Mouse (Mus musculus) heart, embryonic 12.5 days (tissue): ENCODE data around the gene Prr5. TPM values are rescaled to one million over a fixed set of nuclear protein-coding genes. Genes with fewer than 3 reads are reported as not detected.

ENCODE experiments used
- ATAC-seq: fragments of 200-750 bp; cut with Nextera tagmentation; 2 replicates; pipeline ENCODE4 v1.8.0; 2017; ENCODE audit warnings: moderate TSS enrichment, moderate library complexity; ENCODE audit not compliant: insufficient number of reproducible peaks, low FRiP score
- H3K27ac ChIP-seq: fragments of 300-500 bp; sonication (generic); 2 replicates; pipeline ENCODE4 v1.5.1; 2016; ENCODE audit warnings: mild to moderate bottlenecking, moderate library complexity; ENCODE audit not compliant: poor library complexity, severe bottlenecking
- H3K27me3 ChIP-seq: fragments of 300-500 bp; sonication (generic); replicated peaks from 2 replicates; pipeline ENCODE4 v1.6.1; 2016; ENCODE audit warnings: mild to moderate bottlenecking, moderate library complexity
- H3K36me3 ChIP-seq: fragments of 300-500 bp; sonication (generic); 2 replicates; pipeline ENCODE4 v1.6.1; 2016; ENCODE audit warnings: mild to moderate bottlenecking, moderate library complexity
- H3K4me1 ChIP-seq: fragments of 300-500 bp; sonication (generic); replicated peaks from 2 replicates; pipeline ENCODE4 v1.6.1; 2016; ENCODE audit warnings: mild to moderate bottlenecking
- H3K4me2 ChIP-seq: fragments of 300-500 bp; sonication (generic); 2 replicates; pipeline ENCODE4 v1.6.1; 2016; ENCODE audit warnings: mild to moderate bottlenecking, moderate library complexity
- H3K4me3 ChIP-seq: fragments of 300-500 bp; sonication (generic); 2 replicates; pipeline ENCODE4 v1.5.1; 2016; ENCODE audit warnings: mild to moderate bottlenecking
- H3K9ac ChIP-seq: fragments of 300-500 bp; sonication (generic); 2 replicates; pipeline ENCODE4 v1.6.1; 2016; ENCODE audit warnings: mild to moderate bottlenecking, moderate library complexity
- H3K9me3 ChIP-seq: fragments of 300-500 bp; sonication (generic); replicated peaks from 2 replicates; pipeline ENCODE4 v1.6.1; 2016; ENCODE audit warnings: mild to moderate bottlenecking, moderate library complexity
- WGBS: fragments of 180-500 bp; shearing (Covaris S2); methylation state at CpG from one replicate; pipeline ENCODE4 v1.1.7; 2016; 5-methylcytosine and 5-hydroxymethylcytosine counted together
- polyA plus RNA-seq: library from polyadenylated mRNA; unstranded; fragments of >200 nt; fragmentation: Nextera tagmentation; extraction: Ambion mirVana; gene quantifications from 2 replicates; pipeline ENCODE4 v1.2.1, GENCODE M21; 2016

Prr5 gene
- polyA plus RNA-seq, 1 experiment from 2014 or later, result 23.1 TPM

DNA sequence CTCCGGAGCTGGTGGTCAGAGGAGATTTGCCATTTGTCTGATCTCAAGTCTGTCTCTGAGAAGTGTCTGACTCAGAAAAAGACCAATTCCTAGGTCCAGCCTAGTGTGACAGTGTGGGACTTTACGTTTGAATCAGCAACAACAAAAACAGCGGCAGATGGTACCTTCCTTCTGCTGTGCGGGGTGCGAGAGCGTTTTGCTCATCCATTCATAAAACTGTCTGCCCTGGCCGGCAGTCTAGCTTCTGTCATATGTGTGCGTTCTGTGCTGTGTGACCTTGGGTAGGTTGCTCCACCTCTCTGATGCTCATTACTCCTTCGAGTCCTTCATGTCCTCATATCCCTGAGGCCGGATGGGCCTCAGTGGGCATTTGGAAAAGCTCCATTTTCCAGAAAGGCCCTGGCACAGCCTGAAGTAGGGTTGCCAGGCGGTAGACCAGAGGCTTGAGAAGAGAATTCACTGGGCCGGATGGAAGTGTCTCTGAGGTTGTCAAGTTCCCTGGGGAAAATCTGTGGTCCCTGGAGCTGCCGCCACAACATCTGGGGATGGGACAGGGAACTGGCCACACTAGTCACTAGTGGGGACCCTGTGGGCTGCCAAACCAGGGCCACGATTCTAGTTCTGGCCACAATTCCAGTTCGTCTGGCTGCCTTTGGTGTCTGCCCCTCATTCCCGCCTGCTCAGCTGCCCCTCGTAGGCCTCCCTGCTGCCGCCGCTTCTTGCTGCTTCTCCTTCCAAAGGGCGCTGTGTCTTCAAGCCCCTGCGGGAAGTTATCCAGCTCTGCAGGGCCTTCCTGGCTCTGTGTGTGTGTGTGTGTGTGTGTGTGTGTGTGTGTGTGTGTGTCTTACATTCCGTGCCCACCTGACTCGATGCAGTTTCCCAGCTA is 594 bp downstream of the Prr5 start:
- no peak for ATAC-seq
- WGBS, result 84% methylated on average over 23 of the region's 23 CpGs
- Histone ChIP-seq H3K4me3 (no peak overlapping the region), H3K36me3 (no peaks in the 10 kb centered on the region), H3K27ac (no peak overlapping the region), H3K9ac (no peak overlapping the region), H3K9me3 (no peaks in the 10 kb centered on the region), H3K4me1 (peaks cover 41% of the 10 kb centered on the region), H3K4me2 (no peak overlapping the region), H3K27me3 (0 out of 2 replicates have a peak, but pooled peaks cover 4% of the 10 kb centered on the region)

DNA sequence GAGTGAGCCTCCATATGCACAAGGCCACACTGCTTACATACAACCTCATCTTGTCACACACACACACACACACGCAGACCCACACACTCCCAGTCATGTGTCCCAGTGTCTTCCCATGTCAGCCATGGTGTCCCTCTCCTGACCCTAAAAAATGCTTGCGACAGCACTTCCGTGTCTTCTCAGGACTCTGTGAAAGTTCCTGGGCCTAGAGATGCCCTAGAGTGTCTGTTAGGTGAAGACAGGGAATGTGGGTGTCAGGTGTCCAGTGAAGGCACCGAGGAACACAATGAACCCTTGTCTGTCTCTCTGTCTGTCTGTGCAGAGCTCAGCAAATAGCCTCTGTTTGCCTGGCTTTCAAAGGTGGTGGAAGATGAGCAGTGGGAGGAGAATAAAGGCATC is 1.2 kb downstream of the Prr5 start:
- Histone ChIP-seq H3K9ac (no peak overlapping the region), H3K4me2 (no peak overlapping the region), H3K36me3 (no peaks in the 10 kb centered on the region), H3K4me1 (peaks cover 37% of the 10 kb centered on the region), H3K27me3 (no peaks in the 10 kb centered on the region), H3K9me3 (no peaks in the 10 kb centered on the region), H3K4me3 (no peak overlapping the region), H3K27ac (no peak overlapping the region)
- 78% methylated on average over 4 of the region's 4 CpGs for WGBS
- no peak for ATAC-seq

DNA sequence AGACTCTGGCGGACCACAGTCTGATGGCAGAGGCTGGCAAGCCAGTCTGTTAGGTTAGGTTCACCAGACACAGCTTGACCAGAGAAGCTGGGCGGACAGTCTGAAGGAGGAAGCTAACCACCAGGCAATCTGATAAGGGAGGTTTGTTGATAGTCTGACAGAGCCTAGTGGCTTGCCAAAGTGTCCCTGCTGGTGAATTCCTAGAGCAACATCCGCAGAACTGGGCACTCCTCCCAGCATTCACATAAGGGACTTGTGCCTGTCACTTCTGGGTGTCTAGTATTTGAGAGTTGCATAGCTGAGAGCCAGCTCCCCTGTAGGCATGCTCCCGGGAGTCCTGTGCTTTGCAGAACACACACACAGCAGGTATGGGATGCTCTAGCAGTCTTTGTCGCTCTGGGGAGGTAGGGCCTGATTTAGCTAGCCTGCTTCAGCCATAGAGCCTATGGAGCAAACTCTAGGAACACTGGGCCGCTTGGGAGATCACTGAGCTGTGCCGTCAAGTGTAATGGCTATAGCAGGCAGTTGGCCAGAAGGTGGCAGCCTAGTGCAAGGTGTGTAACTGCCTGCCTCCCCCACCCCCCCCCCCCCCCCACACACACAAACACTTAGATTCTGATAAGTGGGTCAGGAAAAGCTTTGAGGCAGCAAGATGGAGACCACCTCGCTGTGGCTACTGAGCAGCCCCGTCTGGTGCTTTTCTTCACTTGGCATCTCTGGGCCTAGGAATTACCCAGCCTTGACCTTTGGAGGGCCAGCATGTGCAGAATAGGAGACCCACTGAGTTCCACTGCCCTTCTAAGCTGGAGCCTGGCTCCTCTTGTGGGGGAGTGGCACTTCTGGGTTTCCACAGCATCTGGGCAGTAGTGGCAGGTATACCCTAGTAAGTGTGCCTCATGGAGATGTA is 2.2 kb downstream of the Prr5 start:
- Histone ChIP-seq H3K36me3 (no peaks in the 10 kb centered on the region), H3K9ac (no peak overlapping the region), H3K4me3 (no peak overlapping the region), H3K4me1 (peaks cover 32% of the 10 kb centered on the region), H3K9me3 (no peaks in the 10 kb centered on the region), H3K4me2 (no peak overlapping the region), H3K27ac (no peak overlapping the region), H3K27me3 (no peaks in the 10 kb centered on the region)
- ATAC-seq, result no peak
- 40% methylated on average over 9 of the region's 9 CpGs for WGBS

DNA sequence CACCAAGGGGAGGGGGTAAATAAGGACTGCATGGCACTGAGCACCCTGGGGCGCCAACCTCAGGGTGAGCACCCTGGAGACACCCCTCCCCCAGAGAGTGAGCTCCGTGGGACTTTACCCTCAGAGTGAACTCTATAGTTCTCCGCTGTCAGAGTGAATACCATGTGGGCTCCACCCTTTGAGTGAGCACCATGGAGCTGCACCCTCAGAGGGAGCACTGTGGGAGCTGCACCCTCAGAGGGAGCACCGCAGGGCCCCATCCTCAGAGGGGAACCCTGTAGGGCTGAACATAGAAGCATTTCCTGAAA is 2.8 kb downstream of the Prr5 start:
- Histone ChIP-seq H3K27ac (no peak overlapping the region), H3K9ac (no peak overlapping the region), H3K4me3 (no peak overlapping the region), H3K4me2 (no peak overlapping the region), H3K36me3 (no peaks in the 10 kb centered on the region), H3K9me3 (no peaks in the 10 kb centered on the region), H3K27me3 (no peaks in the 10 kb centered on the region), H3K4me1 (peaks cover 32% of the 10 kb centered on the region)
- no peak for ATAC-seq
- 73% methylated on average over 4 of the region's 4 CpGs for WGBS

DNA sequence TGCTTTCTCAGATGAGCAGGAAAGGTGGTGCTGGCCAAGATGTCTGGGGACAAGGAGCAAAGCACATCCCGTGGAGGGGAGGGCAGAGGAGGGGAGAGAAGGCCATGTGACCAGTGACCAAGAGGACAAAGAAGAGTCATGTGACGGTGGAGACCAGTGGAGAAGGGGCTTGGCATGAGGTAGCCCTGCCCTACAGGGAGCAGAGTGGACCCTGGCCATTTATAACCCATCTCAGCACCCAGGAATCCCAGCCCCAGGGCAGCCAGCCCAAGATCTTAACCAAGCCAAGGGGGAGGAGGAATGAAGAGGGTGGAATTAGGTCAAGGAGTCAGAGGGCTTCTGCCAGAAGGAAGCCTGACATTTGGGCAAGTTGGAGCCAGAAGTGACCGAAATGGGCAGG is 3.2 kb downstream of the Prr5 start:
- H3K36me3 ChIP-seq, result no peaks in the 10 kb centered on the region
- no peaks in the 10 kb centered on the region for H3K9me3 ChIP-seq
- 70% methylated on average over 3 of the region's 3 CpGs for WGBS
- peaks cover 32% of the 10 kb centered on the region for H3K4me1 ChIP-seq
- no peaks in the 10 kb centered on the region for H3K27me3 ChIP-seq
- H3K4me3 ChIP-seq, result no peak overlapping the region
- H3K4me2 ChIP-seq, result no peak overlapping the region
- no peak overlapping the region for H3K27ac ChIP-seq
- no peak overlapping the region for H3K9ac ChIP-seq
- ATAC-seq, result no peak; the same call in 1 of the 2 replicates

DNA sequence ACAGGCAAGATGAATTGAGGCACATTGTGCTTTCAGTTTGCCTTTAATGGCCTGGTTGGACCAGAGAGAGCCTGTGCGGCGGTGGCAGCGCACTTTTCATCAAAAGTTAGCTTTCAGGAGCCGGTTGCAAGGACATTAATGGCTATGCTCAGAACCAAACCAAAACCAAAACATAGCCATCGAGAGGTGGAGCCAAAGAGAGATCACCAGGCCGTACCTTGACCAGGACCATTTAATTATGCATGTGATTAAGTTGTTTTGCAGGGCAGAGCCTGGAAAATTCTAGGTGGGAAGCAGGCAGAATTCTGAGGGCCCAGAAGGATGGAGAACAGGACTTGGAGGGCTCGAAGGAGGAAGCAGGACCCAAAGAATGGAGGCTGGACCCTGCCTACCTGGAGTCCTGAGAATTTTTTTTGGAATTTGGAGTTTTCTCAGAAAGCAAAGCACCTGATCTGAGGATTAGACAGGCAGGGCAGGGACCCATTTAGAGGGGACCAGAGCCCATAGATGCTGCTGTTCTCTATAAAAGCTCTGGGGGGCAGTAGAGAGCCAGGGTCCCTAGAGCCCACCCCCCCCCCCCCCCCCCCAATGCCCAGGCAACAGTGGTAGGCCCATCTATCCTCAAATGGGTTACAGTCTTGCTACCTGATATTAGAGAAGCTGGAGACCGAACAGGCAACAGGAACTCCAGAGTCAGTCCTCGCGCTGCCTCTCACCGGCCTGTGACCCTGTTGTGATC is 5.1 kb downstream of the Prr5 start:
- Histone ChIP-seq H3K27me3 (no peaks in the 10 kb centered on the region), H3K4me2 (no peak overlapping the region), H3K4me1 (peaks cover 27% of the 10 kb centered on the region), H3K9me3 (no peaks in the 10 kb centered on the region), H3K27ac (no peak overlapping the region), H3K9ac (no peak overlapping the region), H3K36me3 (no peaks in the 10 kb centered on the region), H3K4me3 (no peak overlapping the region)
- no peak for ATAC-seq
- 86% methylated on average over 11 of the region's 11 CpGs for WGBS

DNA sequence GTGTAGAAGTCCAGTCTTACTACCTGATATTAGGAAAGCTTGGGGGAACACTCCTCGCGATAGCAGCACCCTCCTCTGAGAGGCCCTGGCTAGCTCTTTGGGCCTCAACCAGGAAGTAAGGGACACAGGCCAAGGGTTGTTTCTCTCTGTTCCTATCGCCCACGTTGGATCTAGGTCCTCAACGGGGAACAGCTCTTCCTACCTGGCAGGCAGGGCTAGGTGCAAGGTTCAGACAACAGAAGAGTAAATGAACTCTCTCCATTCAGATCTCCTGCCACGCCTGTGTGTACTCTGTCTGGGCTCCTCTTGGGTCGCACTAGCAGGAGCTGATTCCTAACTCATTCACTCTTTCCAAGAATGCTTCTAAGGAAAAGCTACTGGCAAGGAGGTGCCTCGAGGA is 5.9 kb downstream of the Prr5 start:
- Histone ChIP-seq H3K4me3 (no peak overlapping the region), H3K9ac (no peak overlapping the region), H3K27ac (no peak overlapping the region), H3K9me3 (no peaks in the 10 kb centered on the region), H3K36me3 (no peaks in the 10 kb centered on the region), H3K27me3 (no peaks in the 10 kb centered on the region), H3K4me1 (peaks cover 28% of the 10 kb centered on the region), H3K4me2 (no peak overlapping the region)
- 68% methylated on average over 8 of the region's 8 CpGs for WGBS
- no peak for ATAC-seq

DNA sequence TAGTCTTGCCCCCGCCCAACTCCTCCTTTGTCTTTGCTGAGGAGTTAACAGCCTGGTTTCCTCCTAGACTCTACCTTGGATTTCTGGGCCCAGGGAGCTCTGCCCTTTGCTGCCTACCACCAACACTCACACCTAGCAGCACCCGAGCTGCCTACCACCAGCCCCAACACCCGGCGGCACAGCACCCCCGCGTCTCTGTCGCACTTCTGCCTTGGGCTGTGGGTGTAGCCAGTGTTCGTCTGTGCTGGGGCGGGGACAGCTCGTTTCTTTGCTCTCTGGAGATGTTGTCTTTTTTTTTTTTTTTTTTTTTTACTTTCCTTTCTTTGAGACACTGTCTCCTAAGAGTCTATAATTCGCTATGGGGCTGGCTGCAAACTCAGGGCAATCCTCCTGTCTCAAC is 8.5 kb downstream of the Prr5 start:
- Histone ChIP-seq H3K4me1 (peaks cover 29% of the 10 kb centered on the region), H3K27me3 (no peaks in the 10 kb centered on the region), H3K27ac (no peak overlapping the region), H3K9ac (no peak overlapping the region), H3K4me3 (no peak overlapping the region), H3K36me3 (no peaks in the 10 kb centered on the region), H3K4me2 (no peak overlapping the region), H3K9me3 (no peaks in the 10 kb centered on the region)
- ATAC-seq, result no peak
- 74% methylated on average over 11 of the region's 11 CpGs for WGBS

DNA sequence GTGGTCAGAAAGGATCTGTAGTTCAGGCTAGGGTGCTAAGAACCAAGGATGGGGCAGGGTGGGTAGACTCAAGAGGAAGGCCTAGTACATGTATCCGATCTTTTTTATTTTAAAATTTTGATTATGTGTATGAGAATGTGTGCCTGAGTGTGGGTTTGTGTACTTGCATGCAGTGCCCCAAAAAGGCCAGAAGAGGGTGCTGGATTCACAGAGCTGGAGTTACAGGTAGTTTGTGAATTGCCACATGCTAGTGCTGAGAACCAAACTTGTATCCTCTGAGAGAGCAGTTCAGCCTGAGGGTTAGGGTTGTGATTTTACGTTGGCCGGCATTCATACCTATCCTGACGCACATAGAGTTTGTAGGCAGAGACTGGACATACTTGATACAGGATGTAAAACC is 9.7 kb downstream of the Prr5 start:
- Histone ChIP-seq H3K36me3 (no peaks in the 10 kb centered on the region), H3K27me3 (no peaks in the 10 kb centered on the region), H3K4me2 (no peak overlapping the region), H3K27ac (no peak overlapping the region), H3K4me3 (no peak overlapping the region), H3K9ac (no peak overlapping the region), H3K4me1 (peaks cover 40% of the 10 kb centered on the region), H3K9me3 (no peaks in the 10 kb centered on the region)
- WGBS, result 91% methylated on average over 4 of the region's 4 CpGs
- ATAC-seq, result no peak

DNA sequence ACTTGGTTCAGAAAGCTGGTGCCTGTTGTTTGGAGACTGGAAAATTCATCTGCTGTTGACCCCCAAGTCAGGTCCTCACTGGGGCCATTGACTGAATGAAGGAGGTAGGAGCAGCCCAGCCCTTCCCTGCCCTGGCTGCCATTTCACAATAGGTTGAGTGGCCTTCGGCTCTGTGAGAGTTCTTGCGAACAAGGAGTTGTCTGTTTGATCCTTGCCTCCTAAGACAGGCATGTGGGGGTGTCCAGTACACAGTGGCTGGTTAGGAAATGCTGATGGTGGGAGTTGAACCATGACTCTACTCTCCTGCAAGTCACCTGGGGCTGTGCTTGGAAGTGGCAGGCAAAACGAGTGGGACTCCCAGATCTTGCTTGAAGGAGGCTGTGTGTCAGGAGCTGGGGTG is 10.4 kb downstream of the Prr5 start:
- Histone ChIP-seq H3K4me2 (no peak overlapping the region), H3K4me1 (peaks cover 47% of the 10 kb centered on the region), H3K27me3 (no peaks in the 10 kb centered on the region), H3K36me3 (no peaks in the 10 kb centered on the region), H3K9ac (no peak overlapping the region), H3K4me3 (no peak overlapping the region), H3K27ac (no peak overlapping the region), H3K9me3 (no peaks in the 10 kb centered on the region)
- WGBS, result 77% methylated on average over 3 of the region's 3 CpGs
- ATAC-seq, result no peak
